Mouse (Mus musculus) kidney, postnatal 0 days (tissue): Measurements from ENCODE around the gene Mip. TPM values are rescaled to one million over a fixed set of nuclear protein-coding genes. Genes with fewer than 3 reads are reported as not detected.

Experiments
- ATAC-seq: fragments of 200-750 bp; cut with Nextera tagmentation; replicated peaks from 2 replicates; pipeline ENCODE4 v1.8.0; 2017; ENCODE audit warnings: low read depth, moderate number of reproducible peaks, moderate TSS enrichment, moderate library complexity; ENCODE audit not compliant: low FRiP score
- DNase-seq: peaks from one replicate; pipeline ENCODE4 v3.0.0-alpha.2; 2016; ENCODE audit warnings: low spot score
- H3K27ac ChIP-seq: fragments of 300-500 bp; sonication (generic); 2 replicates; pipeline ENCODE4 v1.5.1; 2014; ENCODE audit warnings: mild to moderate bottlenecking
- H3K27me3 ChIP-seq: fragments of 300-500 bp; sonication (generic); 2 replicates; pipeline ENCODE4 v1.6.1; 2014; ENCODE audit warnings: low read length, mixed read lengths; ENCODE audit not compliant: insufficient read depth
- H3K36me3 ChIP-seq: fragments of 300-500 bp; sonication (generic); 2 replicates; pipeline ENCODE4 v1.6.1; 2014; ENCODE audit warnings: low read length, mixed read lengths; ENCODE audit not compliant: insufficient read depth
- H3K4me1 ChIP-seq: fragments of 300-500 bp; sonication (generic); replicated peaks from 2 replicates; pipeline ENCODE4 v1.6.1; 2014; ENCODE audit warnings: antibody characterized with exemption, low read length, mixed read lengths; ENCODE audit not compliant: insufficient read depth
- H3K4me2 ChIP-seq: fragments of 300-500 bp; sonication (generic); 2 replicates; pipeline ENCODE4 v1.6.1; 2014; ENCODE audit warnings: mild to moderate bottlenecking, low read length, moderate library complexity, mixed read lengths
- H3K4me3 ChIP-seq: fragments of 300-500 bp; sonication (generic); replicated peaks from 2 replicates; pipeline ENCODE4 v1.5.1; 2014; ENCODE audit warnings: low read depth, low read length
- H3K9ac ChIP-seq: fragments of 300-500 bp; sonication (generic); 2 replicates; pipeline ENCODE4 v1.6.1; 2014; ENCODE audit warnings: low read depth, low read length
- H3K9me3 ChIP-seq: fragments of 300-500 bp; sonication (generic); replicated peaks from 2 replicates; pipeline ENCODE4 v1.6.1; 2016; ENCODE audit warnings: low read length, inconsistent platforms, mixed read lengths
- CTCF ChIP-seq: IDR thresholded peaks from 2 replicates; pipeline ENCODE4 v1.5.1; 2016; ENCODE audit warnings: antibody characterized with exemption, low read depth, mild to moderate bottlenecking, moderate library complexity
- WGBS: fragments of 180-500 bp; shearing (Covaris S2); extraction: QIAGEN DNeasy Blood & Tissue Kit; methylation state at CpG from one replicate; pipeline ENCODE4 v1.1.7; 2014; 5-methylcytosine and 5-hydroxymethylcytosine counted together
- polyA plus RNA-seq: library from polyadenylated mRNA; unstranded; fragments of >200 nt; fragmentation: Nextera tagmentation; extraction: Ambion mirVana; gene quantifications from 2 replicates; pipeline ENCODE4 v1.2.1, GENCODE M21; 2015

The Mip gene
- polyA plus RNA-seq, 1 experiment from 2014 or later: not detected

- DNase-seq (no peak), ATAC-seq (no peak)
- Histone ChIP-seq H3K4me3 (no peak overlapping the region), H3K9me3 (no peaks in the 10 kb centered on the region), H3K36me3 (0 out of 2 replicates have a peak, but pooled peaks cover 16% of the 10 kb centered on the region), H3K27me3 (no peaks in the 10 kb centered on the region), H3K9ac (no peak overlapping the region), H3K4me2 (no peak overlapping the region), H3K4me1 (no peaks in the 10 kb centered on the region), H3K27ac (no peak overlapping the region)
- WGBS: 88% methylated on average over 4 of the region's 4 CpGs
- no peak for TF ChIP-seq CTCF
Measured at GRCm38 (mm10) chr10:128239140-128239539, 13.5 kb downstream of the Mip start.

- 91% methylated on average over 18 of the region's 18 CpGs for WGBS
- H3K4me1 ChIP-seq: no peaks in the 10 kb centered on the region
- DNase-seq (no peak), ATAC-seq (no peak)
- H3K27me3 ChIP-seq: no peaks in the 10 kb centered on the region
- peaks cover 22% of the 10 kb centered on the region; the same call in 1 of the 2 replicates for H3K36me3 ChIP-seq
- H3K9ac ChIP-seq: no peak overlapping the region
- H3K4me2 ChIP-seq: no peak overlapping the region
- TF ChIP-seq CTCF: no peak
- no peak overlapping the region for H3K4me3 ChIP-seq
- no peak overlapping the region for H3K27ac ChIP-seq
- no peaks in the 10 kb centered on the region for H3K9me3 ChIP-seq
Measured at GRCm38 (mm10) chr10:128240131-128240530, 14.5 kb downstream of the Mip start.

- Histone ChIP-seq H3K9ac (no peak overlapping the region), H3K4me1 (no peaks in the 10 kb centered on the region), H3K9me3 (no peaks in the 10 kb centered on the region), H3K4me3 (no peak overlapping the region), H3K36me3 (peaks cover 35% of the 10 kb centered on the region), H3K27me3 (no peaks in the 10 kb centered on the region), H3K4me2 (no peak overlapping the region), H3K27ac (no peak overlapping the region)
- ATAC-seq (no peak), DNase-seq (no peak)
- no peak for TF ChIP-seq CTCF
- 91% methylated on average over 8 of the region's 8 CpGs for WGBS
Measured at GRCm38 (mm10) chr10:128243252-128243651, 17.6 kb downstream of the Mip start.

- Histone ChIP-seq H3K27me3 (no peaks in the 10 kb centered on the region), H3K36me3 (peaks cover 37% of the 10 kb centered on the region)
- no peak for ATAC-seq
Measured at GRCm38 (mm10) chr10:128244121-128244520, 18.5 kb downstream of the Mip start.

GRCm38 (mm10) chr10:128247020-128247732 lies 21.5 kb downstream of the Mip start:
- ATAC-seq: no peak
- Histone ChIP-seq H3K9me3 (no peaks in the 10 kb centered on the region), H3K9ac (0 out of 2 replicates have a peak overlapping the region, but pooled peaks have one; percentile 6), H3K4me1 (no peaks in the 10 kb centered on the region), H3K27me3 (no peaks in the 10 kb centered on the region), H3K4me3 (peak overlapping the region; percentile 12; the same call in 1 of the 2 replicates), H3K36me3 (peaks cover 53% of the 10 kb centered on the region), H3K27ac (peak overlapping the region; percentile 82), H3K4me2 (peak overlapping the region; percentile 40)
- TF ChIP-seq CTCF: no peak
- 78% methylated on average over 17 of the region's 17 CpGs for WGBS
- DNase-seq: peak; percentile 86

More at GRCm38 (mm10) chr10:128244121-128244520, 18.5 kb downstream of the Mip start:
- no peaks in the 10 kb centered on the region for H3K9me3 ChIP-seq
- no peak overlapping the region for H3K4me3 ChIP-seq
- 94% methylated on average over 15 of the region's 15 CpGs for WGBS
- H3K9ac ChIP-seq: no peak overlapping the region
- TF ChIP-seq CTCF: no peak
- H3K4me2 ChIP-seq: no peak overlapping the region
- no peaks in the 10 kb centered on the region for H3K4me1 ChIP-seq
- no peak for DNase-seq
- no peak overlapping the region for H3K27ac ChIP-seq

- H3K9me3 ChIP-seq: no peaks in the 10 kb centered on the region
- no peak overlapping the region for H3K27ac ChIP-seq
- peaks cover 45% of the 10 kb centered on the region for H3K36me3 ChIP-seq
- WGBS: 95% methylated on average over 13 of the region's 13 CpGs
- no peak for TF ChIP-seq CTCF
- no peak overlapping the region for H3K4me2 ChIP-seq
- no peaks in the 10 kb centered on the region for H3K27me3 ChIP-seq
- no peak for DNase-seq
- H3K9ac ChIP-seq: no peak overlapping the region
- no peak for ATAC-seq
- H3K4me1 ChIP-seq: no peaks in the 10 kb centered on the region
- no peak overlapping the region for H3K4me3 ChIP-seq
Measured at GRCm38 (mm10) chr10:128250565-128250964, 24.9 kb downstream of the Mip start.
